Mouse (Mus musculus) bone marrow, adult 2 months (tissue): ENCODE data around the gene Fkbpl. TPM values are rescaled to one million over a fixed set of nuclear protein-coding genes. Genes with fewer than 3 reads are reported as not detected.

ENCODE experiments used
- H3K27ac ChIP-seq: fragments of 200-500 bp; 2 replicates; pipeline ENCODE4 v1.5.1; 2012; ENCODE audit warnings: low read depth, mild to moderate bottlenecking, control low read depth, inconsistent platforms, low read length; ENCODE audit not compliant: control insufficient read depth, poor library complexity, insufficient read depth
- H3K4me1 ChIP-seq: fragments of 200-500 bp; 2 replicates; pipeline ENCODE4 v1.6.1; 2011; ENCODE audit warnings: low read length; ENCODE audit not compliant: control insufficient read depth, insufficient read depth
- H3K4me3 ChIP-seq: fragments of 200-500 bp; replicated peaks from 2 replicates; pipeline ENCODE3; 2011; ENCODE audit warnings: mild to moderate bottlenecking, low read depth, low read length, control low read depth; ENCODE audit not compliant: control insufficient read depth
- CTCF ChIP-seq: fragments of 200-500 bp; IDR thresholded peaks from 2 replicates; pipeline ENCODE4 v1.5.1; 2011; ENCODE audit warnings: low read length, control low read depth; ENCODE audit not compliant: control insufficient read depth, insufficient read depth
- POLR2A ChIP-seq: fragments of 200-500 bp; IDR thresholded peaks from 2 replicates; pipeline ENCODE4 v1.6.1; 2011; ENCODE audit warnings: low read depth, mild to moderate bottlenecking, control low read depth, low read length, borderline replicate concordance; ENCODE audit not compliant: control insufficient read depth
- WGBS: fragments of 180-500 bp; shearing (Covaris S2); methylation state at CpG from one replicate; pipeline ENCODE4 v1.1.7; 2018; 5-methylcytosine and 5-hydroxymethylcytosine counted together
- polyA plus RNA-seq: library from polyadenylated mRNA; stranded (reverse); fragments of >200 nt; gene quantifications from 2 replicates; pipeline ENCODE4 v1.2.4, GENCODE M21; 2011; ENCODE audit warnings: low replicate concordance; ENCODE audit not compliant: missing spikeins, insufficient read depth, insufficient read length

Fkbpl gene
- polyA plus RNA-seq, 1 experiment, result 13.6 TPM

DNA sequence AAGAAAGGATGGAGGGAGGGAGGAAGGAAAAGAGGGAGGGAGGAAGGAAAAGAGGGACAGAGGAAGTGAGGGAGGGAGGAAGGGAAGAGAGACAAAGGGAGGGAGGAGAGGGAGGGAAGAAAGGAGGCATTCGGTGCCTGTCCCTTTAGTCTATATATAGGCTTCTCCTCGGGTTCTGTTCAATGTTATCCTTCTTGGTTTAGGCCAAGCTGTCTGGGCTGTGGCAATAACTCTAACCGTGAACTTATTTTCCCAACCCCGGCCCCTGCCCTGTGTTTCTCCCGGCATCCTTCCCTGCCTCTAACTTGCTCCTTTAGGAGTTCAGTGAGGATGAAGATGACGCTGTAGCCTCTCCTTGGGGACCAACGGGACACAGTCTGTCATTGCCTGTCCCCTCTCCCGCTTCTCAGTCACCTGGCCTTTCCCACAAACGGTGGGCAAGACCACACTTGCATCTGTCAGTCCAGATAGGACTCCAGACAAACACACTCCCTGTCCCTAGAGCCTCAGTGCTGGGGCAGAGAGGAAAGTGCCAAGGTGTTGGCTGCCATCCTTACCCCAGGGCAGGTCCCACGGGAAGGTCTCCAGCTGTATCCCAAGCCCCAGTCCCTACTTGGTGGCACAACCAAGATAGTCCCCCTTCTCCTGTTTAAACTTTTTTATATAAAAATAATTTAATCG, 30.1 kb downstream of the Fkbpl start:
- Histone ChIP-seq H3K4me1 (no peaks in the 10 kb centered on the region), H3K4me3 (no peak overlapping the region), H3K27ac (no peak overlapping the region)
- 60% methylated on average over 11 of the region's 11 CpGs for WGBS
- TF ChIP-seq POLR2A (no peak), CTCF (no peak)

DNA sequence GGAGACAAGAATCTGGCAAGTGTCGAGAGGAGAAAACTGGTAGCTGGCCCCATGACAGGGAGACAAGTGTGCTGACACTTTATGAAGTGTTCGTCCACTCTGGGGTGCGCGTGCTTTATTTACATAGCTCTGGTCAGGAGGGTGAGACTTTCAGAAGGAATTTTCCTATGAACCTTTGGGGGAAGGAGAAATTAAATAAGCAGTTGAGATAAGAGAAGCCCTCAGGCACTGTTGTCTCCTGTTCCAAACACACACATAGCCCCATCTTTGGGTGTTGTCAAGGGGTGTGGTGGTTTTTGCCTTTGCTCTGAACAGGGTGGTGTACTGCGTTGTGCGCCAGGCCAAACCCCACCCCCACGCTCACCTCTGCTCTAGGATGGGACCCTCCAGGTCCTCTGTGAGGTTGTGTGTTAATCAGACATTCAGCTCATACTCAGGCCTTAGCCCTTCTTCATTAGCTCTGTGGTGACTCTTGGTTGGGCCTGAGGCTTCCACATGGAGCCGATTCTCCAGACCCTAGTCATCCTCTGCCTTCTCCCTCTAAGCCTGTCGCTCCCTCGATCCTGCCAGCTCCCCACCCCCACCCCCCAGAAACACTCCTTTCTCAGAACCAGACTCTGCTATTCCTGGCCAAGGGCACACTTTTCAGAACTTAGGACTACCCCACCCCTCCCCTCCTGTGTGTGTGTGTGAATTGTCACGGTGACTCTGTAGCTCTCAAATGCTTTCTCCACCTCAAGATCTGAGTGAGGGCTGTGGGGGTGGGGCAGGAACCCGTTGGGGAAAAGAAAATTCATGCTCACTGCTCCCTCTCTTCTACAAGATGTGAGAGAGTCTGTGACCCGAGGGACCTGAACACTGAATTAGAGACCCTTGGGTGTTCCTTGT, 30.9 kb downstream of the Fkbpl start:
- 70% methylated on average over 13 of the region's 13 CpGs for WGBS

DNA sequence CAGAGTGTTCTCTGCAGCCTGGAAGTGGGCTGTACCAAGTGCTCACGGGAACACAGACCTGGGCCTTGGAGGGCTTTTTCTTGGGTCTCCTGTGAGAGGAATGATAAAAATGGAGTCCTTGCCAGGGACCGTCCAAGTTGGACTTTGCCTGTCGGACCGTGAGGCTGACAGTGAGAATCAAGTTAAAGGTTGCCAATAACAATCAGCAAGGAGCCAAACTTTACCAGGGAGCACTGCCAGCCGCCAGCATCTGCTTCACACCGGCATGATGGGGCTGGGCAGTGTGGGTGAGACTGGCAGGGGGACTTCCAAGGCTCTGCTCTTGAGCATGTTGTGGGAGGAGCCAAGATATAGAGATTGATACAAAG, 31.5 kb downstream of the Fkbpl start:
- no peak overlapping the region for H3K4me3 ChIP-seq
- WGBS, result 73% methylated on average over 6 of the region's 6 CpGs
- no peaks in the 10 kb centered on the region for H3K4me1 ChIP-seq
- TF ChIP-seq POLR2A (no peak), CTCF (no peak)
- H3K27ac ChIP-seq, result no peak overlapping the region

More for the DNA sequence above, 30.9 kb downstream of the Fkbpl start:
- H3K4me1 ChIP-seq, result no peaks in the 10 kb centered on the region
- no peak overlapping the region for H3K27ac ChIP-seq
- H3K4me3 ChIP-seq, result no peak overlapping the region
- no peak for TF ChIP-seq CTCF
- TF ChIP-seq POLR2A, result no peak

DNA sequence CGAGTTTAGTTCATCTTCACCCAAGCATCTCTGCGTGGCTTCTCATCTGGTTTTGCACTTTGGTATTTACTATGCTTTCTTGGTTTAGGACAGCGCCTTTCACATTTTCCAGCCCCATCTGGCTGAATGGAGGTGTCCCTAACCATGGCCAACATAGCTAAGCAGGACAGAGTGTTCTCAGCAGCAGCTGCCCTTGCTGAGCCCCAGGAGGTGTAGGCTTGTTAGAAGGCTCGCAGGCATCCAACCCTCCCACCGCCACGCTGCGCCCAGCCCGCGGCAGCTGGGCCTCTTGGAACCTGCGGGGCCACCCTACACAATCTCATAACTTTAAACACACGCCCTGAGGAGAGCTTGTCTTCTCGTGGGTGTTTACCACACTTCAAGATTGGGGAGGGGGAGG, 32.1 kb downstream of the Fkbpl start:
- H3K4me1 ChIP-seq, result no peaks in the 10 kb centered on the region
- no peak overlapping the region for H3K4me3 ChIP-seq
- WGBS, result 78% methylated on average over 12 of the region's 12 CpGs
- TF ChIP-seq POLR2A, result no peak
- no peak for TF ChIP-seq CTCF
- H3K27ac ChIP-seq, result no peak overlapping the region

DNA sequence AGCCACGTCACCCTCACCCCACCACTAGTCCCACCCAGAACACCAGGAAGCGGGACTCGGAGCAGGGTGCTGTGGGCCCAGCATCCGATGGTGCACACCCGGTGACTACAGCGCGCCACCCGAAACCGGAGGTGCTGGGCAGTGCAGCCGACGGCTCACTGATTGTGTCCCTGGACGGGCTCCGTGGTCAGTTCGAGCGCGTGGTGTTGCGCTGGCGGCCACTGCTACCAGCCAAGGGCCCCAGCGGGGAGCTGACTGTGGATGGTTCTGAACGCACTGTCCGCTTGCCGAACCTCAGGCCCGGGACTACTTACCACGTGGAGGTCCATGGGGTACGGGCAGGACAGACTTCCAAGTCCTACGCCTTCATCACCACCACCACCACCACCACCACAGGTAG, 35.6 kb downstream of the Fkbpl start:
- no peak overlapping the region for H3K27ac ChIP-seq

DNA sequence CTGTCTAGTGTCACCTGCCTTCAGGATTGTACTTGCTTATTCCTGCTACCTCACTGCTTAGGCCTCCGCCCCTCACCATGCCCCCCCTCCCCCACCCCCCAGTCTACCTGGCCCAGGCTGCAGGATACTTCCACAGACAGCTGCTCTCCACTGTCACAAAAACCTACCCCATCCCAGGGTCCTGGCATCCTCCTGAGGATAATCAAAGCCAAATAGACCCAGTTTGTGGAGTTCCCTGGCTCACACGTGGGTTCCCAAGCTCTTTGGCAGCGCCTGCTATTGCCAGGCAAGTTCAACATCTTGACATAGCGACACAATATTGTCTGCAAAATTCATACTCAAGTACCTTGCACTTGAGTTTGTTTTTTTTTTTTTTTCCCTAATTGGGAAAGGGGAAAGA, 36.1 kb downstream of the Fkbpl start:
- no peak for TF ChIP-seq POLR2A
- TF ChIP-seq CTCF, result no peak
- WGBS, result 54% methylated on average over 4 of the region's 4 CpGs
- no peaks in the 10 kb centered on the region for H3K4me1 ChIP-seq
- H3K27ac ChIP-seq, result no peak overlapping the region
- no peak overlapping the region for H3K4me3 ChIP-seq

More for the DNA sequence above, 35.6 kb downstream of the Fkbpl start:
- no peak for TF ChIP-seq POLR2A
- no peak for TF ChIP-seq CTCF
- 74% methylated on average over 26 of the region's 26 CpGs for WGBS
- no peaks in the 10 kb centered on the region for H3K4me1 ChIP-seq
- H3K4me3 ChIP-seq, result no peak overlapping the region

DNA sequence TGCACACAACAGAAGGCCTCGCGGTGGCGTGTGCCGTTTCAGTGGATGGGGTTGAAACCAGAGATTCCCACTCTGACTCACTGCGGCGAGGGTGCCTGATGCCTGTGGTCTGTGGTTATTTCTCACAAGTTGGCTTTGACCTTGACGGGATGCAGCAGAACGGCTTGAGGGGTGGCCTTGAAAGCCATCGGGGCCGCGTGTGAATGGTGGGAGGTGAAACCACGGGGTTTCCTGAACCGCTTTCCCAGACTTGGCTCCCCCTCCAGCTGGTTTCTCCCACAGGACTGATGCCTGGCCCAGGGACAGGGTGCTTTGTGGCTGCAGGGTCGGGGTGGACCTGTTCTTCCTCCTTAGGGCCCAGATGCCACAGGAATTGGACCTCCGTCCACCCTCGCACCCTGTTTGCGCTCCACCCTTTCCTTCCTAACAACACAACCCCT, 36.6 kb downstream of the Fkbpl start:
- TF ChIP-seq CTCF (no peak), POLR2A (no peak)
- Histone ChIP-seq H3K27ac (no peak overlapping the region), H3K4me3 (no peak overlapping the region), H3K4me1 (no peaks in the 10 kb centered on the region)
- 2% methylated on average over 17 of the region's 17 CpGs for WGBS

DNA sequence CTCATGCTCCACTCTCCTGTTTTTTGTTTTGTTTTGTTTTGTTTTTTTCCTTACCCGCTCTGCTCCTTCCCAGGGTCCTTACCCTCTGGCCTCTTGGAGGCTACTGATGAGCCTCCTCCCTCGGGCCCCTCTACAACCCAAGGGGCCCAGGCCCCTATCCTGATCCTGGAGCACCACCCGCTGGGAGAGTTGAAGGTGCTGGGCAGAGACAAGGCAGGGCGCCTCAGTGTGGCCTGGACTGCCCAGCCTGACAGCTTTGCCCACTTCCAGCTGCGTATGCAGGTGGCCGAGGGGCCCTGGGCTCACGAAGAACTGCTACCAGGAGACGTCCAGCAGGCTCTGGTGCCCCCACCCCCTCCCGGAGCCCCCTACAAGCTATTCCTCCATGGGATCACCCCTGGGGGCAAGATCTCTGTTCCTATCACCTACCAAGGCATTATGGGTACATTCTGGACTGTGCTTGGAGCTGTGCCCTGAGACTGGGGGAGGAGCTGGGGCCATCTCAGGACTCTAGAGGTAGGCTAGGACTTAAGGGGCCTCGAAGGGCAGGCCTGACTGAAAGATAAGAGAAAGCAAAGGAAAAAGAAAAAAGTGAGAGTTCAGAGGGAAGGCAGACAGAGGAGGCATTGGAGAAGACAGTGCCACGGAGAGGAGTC, 37.4 kb downstream of the Fkbpl start:
- Histone ChIP-seq H3K4me3 (no peak overlapping the region), H3K4me1 (no peaks in the 10 kb centered on the region), H3K27ac (no peak overlapping the region)
- WGBS, result 68% methylated on average over 11 of the region's 11 CpGs
- TF ChIP-seq CTCF (no peak), POLR2A (no peak)
